Mouse (Mus musculus): Measurements from ENCODE around the gene Mcm9. TPM values are rescaled to one million over a fixed set of nuclear protein-coding genes. Genes with fewer than 3 reads are reported as not detected.

Mcm9 gene
- polyA plus RNA-seq (2012; rRNA removed) = 2.7 and 2.8 TPM in 2 replicates

DNA sequence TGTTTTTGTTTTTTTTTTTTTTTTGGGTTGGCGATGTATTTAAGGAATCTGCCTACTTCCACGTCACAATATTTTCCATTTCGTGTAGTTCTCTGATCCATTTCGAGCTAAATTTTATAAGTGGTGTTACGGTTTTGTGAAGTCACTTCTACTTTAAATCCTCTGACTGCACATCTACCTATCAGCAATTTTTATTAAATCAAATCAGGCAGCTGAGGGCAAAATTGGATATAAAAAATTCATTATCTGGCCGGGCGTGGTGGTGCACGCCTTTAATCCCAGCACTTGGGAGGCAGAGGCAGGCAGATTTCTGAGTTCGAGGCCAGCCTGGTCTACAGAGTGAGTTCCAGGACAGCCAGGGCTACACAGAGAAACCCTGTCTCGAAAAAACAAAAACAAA is at the start of gene Mcm9:
TSS of gene Mcm9 (minus strand) at position 101 of the 400 bp plus-strand sequence.

DNA sequence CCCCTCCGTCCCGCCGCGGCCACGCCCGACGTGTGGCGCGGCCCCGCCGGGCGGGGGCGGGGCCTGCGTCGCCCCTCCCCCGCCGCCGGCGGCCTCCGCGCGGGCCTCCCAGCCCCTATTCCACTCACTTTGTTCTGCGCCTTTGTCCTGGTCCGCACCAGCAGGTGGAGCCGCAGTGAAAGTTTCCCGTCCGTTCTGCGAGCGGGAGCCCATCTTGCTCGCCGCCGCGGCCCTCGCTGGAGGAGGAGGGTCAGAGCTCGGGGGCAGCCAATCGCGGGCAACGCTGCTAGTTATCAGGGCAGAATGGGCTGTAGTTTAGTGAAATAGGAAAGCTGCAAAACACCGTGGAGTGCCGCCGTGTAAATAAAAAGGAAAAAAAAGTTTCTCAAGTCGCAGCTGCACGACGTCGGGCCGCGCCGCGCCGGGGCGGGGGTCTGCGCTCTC is 33.5 kb downstream of the Mcm9 start, which contains the start of gene Asf1a:
TSS of gene Asf1a (plus strand) at position 81 of the 444 bp plus-strand sequence.

Other genes with a start within 250 kb of the Mcm9 start
- gene Asf1a, start 33.7 kb downstream of the Mcm9 start, polyA plus RNA-seq (2012; rRNA removed) = 43.9 and 48.3 TPM in 2 replicates
- gene Fam184a, start 120.7 kb upstream of the Mcm9 start, polyA plus RNA-seq (2012; rRNA removed) = 0.14 and 0.28 TPM in 2 replicates